Mouse (Mus musculus): ENCODE measurements around the gene Gfy.
A peak's percentile ranks its signal among the peaks of the same experiment; 100 is the strongest.

Gfy gene

GRCm38 (mm10) chr7:45179469-45179868 lies at the start of gene Gfy:
Gene Gfy, minus strand, starts transcription at chr7:45179569.
- DNase-seq: no peak

- DNase-seq: no peak
These were observed 49.7 kb upstream of the Gfy start for GRCm38 (mm10) chr7:45229046-45229445.

- DNase-seq: no peak
These were observed 49.2 kb upstream of the Gfy start for GRCm38 (mm10) chr7:45228548-45228947.

GRCm38 (mm10) chr7:45226421-45226820 lies 47.1 kb upstream of the Gfy start:
- DNase-seq: no peak

- DNase-seq: no peak
These were observed 45.5 kb upstream of the Gfy start for GRCm38 (mm10) chr7:45224826-45225225.

GRCm38 (mm10) chr7:45221680-45222079 lies 42.3 kb upstream of the Gfy start:
- DNase-seq: no peak

- DNase-seq: no peak
These were observed 37.2 kb upstream of the Gfy start for GRCm38 (mm10) chr7:45216442-45217183.

GRCm38 (mm10) chr7:45215673-45216441 lies 36.5 kb upstream of the Gfy start, which contains the start of gene Tead2:
Gene Tead2, plus strand, starts transcription at chr7:45215753.
- no peak for DNase-seq

GRCm38 (mm10) chr7:45213708-45214107 lies 34.3 kb upstream of the Gfy start:
- DNase-seq: no peak

- DNase-seq: no peak
These were observed 33.0 kb upstream of the Gfy start for GRCm38 (mm10) chr7:45212356-45212755.

GRCm38 (mm10) chr7:45211851-45212251 lies 32.5 kb upstream of the Gfy start, which contains the start of gene Dkkl1:
Gene Dkkl1, minus strand, starts transcription at chr7:45212147.
- no peak for DNase-seq

GRCm38 (mm10) chr7:45211070-45211469 lies 31.7 kb upstream of the Gfy start:
- no peak for DNase-seq

GRCm38 (mm10) chr7:45208260-45208659 lies 28.9 kb upstream of the Gfy start:
- DNase-seq: no peak

- DNase-seq: peak; percentile 96
These were observed 25.2 kb upstream of the Gfy start, which contains the start of gene Ccdc155 for GRCm38 (mm10) chr7:45204380-45205143. Gene Ccdc155, minus strand, starts transcription at chr7:45204892.

GRCm38 (mm10) chr7:45202654-45203053 lies 23.3 kb upstream of the Gfy start:
- no peak for DNase-seq

GRCm38 (mm10) chr7:45198961-45199360 lies 19.6 kb upstream of the Gfy start:
- no peak for DNase-seq

- no peak for DNase-seq
These were observed 19.1 kb upstream of the Gfy start for GRCm38 (mm10) chr7:45198435-45198834.

GRCm38 (mm10) chr7:45196994-45197393 lies 17.6 kb upstream of the Gfy start:
- DNase-seq: no peak

- no peak for DNase-seq
These were observed 16.8 kb upstream of the Gfy start for GRCm38 (mm10) chr7:45196176-45196535.

- no peak for DNase-seq
These were observed 16.2 kb upstream of the Gfy start for GRCm38 (mm10) chr7:45195341-45196175.

- no peak for DNase-seq
These were observed 14.8 kb upstream of the Gfy start for GRCm38 (mm10) chr7:45193871-45194785.
